Mouse (Mus musculus) megakaryocyte, embryonic 14.5 days (primary cell): ENCODE data around the gene Shank3. TPM values are rescaled to one million over a fixed set of nuclear protein-coding genes. Genes with fewer than 3 reads are reported as not detected.

ENCODE experiments used
- H3K27me3 ChIP-seq: replicated peaks from 2 replicates; pipeline ENCODE3; 2012; ENCODE audit warnings: inconsistent platforms
- H3K36me3 ChIP-seq: replicated peaks from 2 replicates; pipeline ENCODE3; 2012; ENCODE audit warnings: low read length, inconsistent platforms, mixed read lengths
- H3K4me1 ChIP-seq: 2 replicates; pipeline ENCODE4 v1.6.1; 2012; ENCODE audit warnings: inconsistent platforms
- H3K4me3 ChIP-seq: replicated peaks from 2 replicates; pipeline ENCODE3; 2012; ENCODE audit warnings: moderate library complexity, mild to moderate bottlenecking, inconsistent platforms
- H3K9me3 ChIP-seq: 2 replicates; pipeline ENCODE4 v1.6.1; 2012; ENCODE audit warnings: inconsistent platforms
- FLI1 ChIP-seq: IDR thresholded peaks from 2 replicates; pipeline ENCODE4 v1.6.1; 2012; ENCODE audit warnings: low read length, inconsistent platforms, mixed read lengths
- GATA1 ChIP-seq: IDR thresholded peaks from 3 replicates; pipeline ENCODE4 v1.6.1; 2012; ENCODE audit warnings: mixed read lengths, low read length, inconsistent platforms, borderline replicate concordance
- polyA plus RNA-seq: library from polyadenylated mRNA; stranded (reverse); fragments of >175 nt; gene quantifications from 2 replicates; pipeline ENCODE4 v1.2.3, GENCODE M21; 2012; ENCODE audit warnings: low replicate concordance; ENCODE audit not compliant: insufficient read depth

The Shank3 gene
- polyA plus RNA-seq, result 37.4 and 85.0 TPM in 2 replicates

DNA sequence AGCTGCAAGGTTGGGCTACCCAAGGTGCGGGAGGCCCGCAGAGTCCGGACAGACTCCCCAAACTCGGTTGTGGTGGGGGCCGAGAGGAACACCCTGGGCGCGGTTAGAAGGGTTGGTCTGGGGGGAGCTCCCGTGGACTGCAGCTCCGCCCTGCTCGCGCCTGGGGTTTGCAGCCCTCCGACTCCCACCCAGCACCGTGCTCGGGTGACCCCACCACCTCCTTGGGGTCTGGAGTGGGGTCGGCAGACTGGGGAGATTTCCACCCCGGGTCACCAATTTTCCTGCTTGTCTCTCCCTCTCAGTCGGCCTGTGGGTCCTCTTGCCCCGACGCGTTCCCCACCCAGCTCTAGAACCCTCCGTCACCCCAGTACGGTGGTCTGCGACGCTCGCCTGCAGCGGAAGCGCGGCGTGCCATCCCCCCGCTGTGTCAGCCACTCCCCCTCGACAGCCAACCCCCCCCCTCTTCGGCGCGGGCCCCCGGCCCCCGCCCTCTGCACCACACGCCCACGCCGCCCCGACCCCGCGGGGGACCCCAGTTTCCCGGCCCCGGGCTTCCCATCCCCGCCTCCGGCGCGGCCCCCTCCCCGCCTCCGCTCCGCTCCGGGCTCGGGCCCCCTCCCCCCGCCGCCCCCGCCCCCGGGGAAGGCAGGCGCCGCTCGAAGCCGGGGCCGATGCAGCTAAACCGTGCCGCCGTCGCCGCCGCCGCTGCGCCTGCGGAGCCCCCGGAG, at the start of gene Shank3:
Shank3 (plus strand) TSS at position 663 of the 728 bp plus-strand sequence.
- TF ChIP-seq FLI1 (no peak), GATA1 (no peak)
- H3K4me3 ChIP-seq, result peak within 1 kb of the TSS; percentile 96

DNA sequence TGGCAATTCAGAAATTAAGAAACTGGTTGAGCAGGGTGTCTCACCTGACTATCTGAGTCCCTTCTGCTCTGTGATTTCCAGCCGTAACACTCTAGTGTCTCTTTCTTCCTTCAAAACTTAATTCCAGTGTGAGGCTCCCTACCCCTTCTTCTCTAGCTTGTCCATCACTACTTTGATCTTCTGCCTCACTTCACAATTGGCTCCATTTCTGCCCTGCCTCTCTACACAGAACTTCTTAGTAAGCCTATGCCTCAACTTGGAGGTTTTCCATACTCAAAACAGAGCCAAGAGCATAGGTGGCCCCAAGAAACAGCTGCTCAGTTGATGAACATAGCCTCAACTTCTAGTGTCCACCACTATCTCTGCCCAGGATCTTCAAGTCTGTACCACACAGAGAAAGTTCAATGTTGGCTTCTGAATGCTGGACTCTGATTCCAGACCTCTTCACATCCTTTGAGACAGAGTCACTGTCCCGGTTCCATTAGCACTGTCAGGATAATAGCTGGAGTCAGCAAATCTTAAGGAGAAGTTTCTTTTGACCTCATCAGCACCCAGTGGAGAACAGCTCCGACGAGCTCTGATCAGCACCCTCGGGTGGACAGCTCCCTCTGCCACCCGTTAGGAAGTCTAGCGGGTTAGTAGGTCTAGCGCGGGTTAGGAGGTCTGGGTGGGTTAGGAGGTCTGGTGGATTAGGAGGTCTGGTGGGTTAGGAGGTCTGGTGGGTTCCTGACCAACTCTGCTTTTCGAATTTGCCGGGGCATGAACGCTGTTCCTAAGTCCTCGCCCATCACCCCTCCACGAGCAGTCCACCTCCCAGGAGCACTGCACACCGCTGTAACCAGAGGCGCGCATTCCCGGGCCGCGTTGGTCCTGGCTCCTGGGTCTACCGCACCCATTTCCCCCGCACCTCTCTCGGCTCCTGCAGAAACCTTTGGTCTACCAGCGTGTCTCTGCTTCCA, 46.2 kb upstream of the Shank3 start:
- H3K27me3 ChIP-seq, result peaks cover 67% of the 10 kb centered on the region
- TF ChIP-seq FLI1 (no peak), GATA1 (peak; percentile 53; the same call in 1 of the 3 replicates)
- peaks cover 13% of the 10 kb centered on the region for H3K4me1 ChIP-seq
- peak overlapping the region; percentile 83 for H3K4me3 ChIP-seq
- H3K36me3 ChIP-seq, result no peaks in the 10 kb centered on the region
- H3K9me3 ChIP-seq, result no peaks in the 10 kb centered on the region

More for the DNA sequence above, at the start of gene Shank3:
- no peaks in the 10 kb centered on the region for H3K27me3 ChIP-seq
- H3K4me1 ChIP-seq, result peaks cover 66% of the 10 kb centered on the region
- H3K36me3 ChIP-seq, result peaks cover 40% of the 10 kb centered on the region
- no peaks in the 10 kb centered on the region for H3K9me3 ChIP-seq

DNA sequence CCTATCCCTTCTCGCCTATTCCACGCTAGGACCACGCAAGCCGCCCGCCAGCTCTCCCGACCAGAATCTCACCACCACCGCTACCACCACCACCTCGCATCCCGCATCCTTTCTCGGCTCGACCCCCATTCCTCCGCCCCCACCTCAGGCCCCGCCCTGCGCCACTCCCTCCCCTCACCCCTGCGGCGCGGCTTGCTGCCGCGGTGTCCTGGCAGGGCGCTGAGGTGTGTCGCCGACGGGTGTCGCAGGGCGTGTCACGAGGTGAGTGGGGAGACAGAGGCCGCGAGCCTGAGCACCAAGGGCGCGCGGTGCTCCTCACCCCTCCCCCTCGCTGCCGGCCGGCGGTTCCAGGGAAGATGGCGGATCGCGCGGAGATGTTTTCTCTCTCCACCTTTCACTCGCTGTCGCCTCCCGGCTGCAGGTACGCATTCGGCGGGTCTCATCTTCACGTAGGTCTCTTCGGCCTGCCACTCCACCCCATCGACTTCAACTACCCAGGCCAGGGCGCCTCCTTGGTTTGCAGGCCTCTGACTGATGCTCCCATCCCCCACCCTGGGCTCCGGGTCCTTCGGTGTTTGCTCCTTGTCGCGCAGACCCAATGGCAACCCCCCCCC, 45.5 kb upstream of the Shank3 start, which contains the start of gene Mapk8ip2:
Mapk8ip2 (plus strand) TSS at position 49 of the 614 bp plus-strand sequence.
- Histone ChIP-seq H3K4me1 (peaks cover 17% of the 10 kb centered on the region), H3K4me3 (peak within 1 kb of the TSS; percentile 83), H3K36me3 (no peaks in the 10 kb centered on the region), H3K27me3 (peaks cover 74% of the 10 kb centered on the region), H3K9me3 (no peaks in the 10 kb centered on the region)
- TF ChIP-seq GATA1, result no peak
- no peak for TF ChIP-seq FLI1

DNA sequence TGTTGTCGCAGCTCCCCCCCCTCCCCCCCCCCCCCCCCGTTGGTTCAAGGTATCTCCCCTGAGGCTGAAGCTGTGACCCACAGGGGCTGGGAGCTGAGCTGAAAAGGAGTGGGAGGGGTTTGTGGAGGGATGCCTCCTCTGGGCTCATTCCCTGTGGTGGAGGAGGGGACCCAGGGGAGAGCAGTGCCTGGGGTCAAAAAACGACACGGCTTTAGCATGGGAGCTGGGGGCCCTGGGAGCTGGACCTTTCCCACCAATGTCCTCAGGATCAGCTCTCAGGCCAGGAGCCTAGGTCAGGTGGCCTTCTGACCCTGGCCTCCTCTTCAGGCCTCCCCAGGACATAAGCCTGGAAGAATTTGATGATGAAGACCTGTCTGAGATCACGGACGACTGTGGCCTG, 44.6 kb upstream of the Shank3 start:
- Histone ChIP-seq H3K9me3 (no peaks in the 10 kb centered on the region), H3K36me3 (no peaks in the 10 kb centered on the region), H3K4me3 (no peak overlapping the region), H3K4me1 (peaks cover 20% of the 10 kb centered on the region), H3K27me3 (peaks cover 77% of the 10 kb centered on the region)
- TF ChIP-seq GATA1 (no peak), FLI1 (no peak)

DNA sequence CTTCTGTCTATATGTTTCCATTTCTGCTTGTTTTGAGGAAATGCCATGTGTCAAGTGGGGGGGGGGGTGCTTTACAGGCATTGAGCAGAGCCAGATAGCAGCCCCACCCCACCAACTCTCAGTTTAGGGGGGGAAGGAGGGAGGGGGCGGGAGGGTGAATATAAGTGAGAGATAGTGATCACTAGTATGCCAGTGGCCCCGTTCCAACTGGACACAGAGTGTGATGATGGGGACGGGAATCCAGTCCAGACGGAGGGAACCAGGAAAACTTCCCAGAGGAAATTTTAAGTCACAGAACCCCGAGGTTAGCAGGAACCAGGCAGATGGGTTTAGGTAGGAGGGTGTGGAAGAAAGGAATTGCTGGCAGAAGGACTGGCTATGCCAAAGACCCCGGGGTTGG, 43.8 kb upstream of the Shank3 start:
- TF ChIP-seq FLI1 (no peak), GATA1 (no peak)
- H3K4me3 ChIP-seq, result no peak overlapping the region
- H3K4me1 ChIP-seq, result peaks cover 20% of the 10 kb centered on the region
- no peaks in the 10 kb centered on the region for H3K9me3 ChIP-seq
- H3K36me3 ChIP-seq, result no peaks in the 10 kb centered on the region
- peaks cover 80% of the 10 kb centered on the region for H3K27me3 ChIP-seq

DNA sequence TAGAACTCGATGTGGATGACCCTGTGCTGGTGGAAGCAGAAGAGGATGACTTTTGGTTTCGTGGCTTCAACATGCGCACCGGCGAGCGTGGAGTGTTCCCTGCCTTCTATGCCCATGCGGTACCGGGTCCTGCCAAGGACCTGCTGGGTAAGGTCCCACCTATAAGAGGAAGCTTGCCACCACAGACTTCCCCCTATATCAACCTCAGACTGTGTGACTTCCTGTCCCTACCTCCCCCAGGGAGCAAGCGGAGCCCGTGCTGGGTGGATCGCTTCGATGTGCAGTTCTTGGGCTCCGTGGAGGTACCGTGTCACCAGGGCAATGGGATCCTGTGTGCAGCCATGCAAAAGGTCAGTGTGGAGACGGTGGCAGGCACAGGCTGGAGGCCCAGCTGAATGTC, 40.5 kb upstream of the Shank3 start:
- H3K4me3 ChIP-seq, result no peak overlapping the region
- TF ChIP-seq GATA1 (no peak), FLI1 (no peak)
- H3K27me3 ChIP-seq, result peaks cover 80% of the 10 kb centered on the region
- no peaks in the 10 kb centered on the region for H3K9me3 ChIP-seq
- no peaks in the 10 kb centered on the region for H3K36me3 ChIP-seq
- H3K4me1 ChIP-seq, result peaks cover 18% of the 10 kb centered on the region

DNA sequence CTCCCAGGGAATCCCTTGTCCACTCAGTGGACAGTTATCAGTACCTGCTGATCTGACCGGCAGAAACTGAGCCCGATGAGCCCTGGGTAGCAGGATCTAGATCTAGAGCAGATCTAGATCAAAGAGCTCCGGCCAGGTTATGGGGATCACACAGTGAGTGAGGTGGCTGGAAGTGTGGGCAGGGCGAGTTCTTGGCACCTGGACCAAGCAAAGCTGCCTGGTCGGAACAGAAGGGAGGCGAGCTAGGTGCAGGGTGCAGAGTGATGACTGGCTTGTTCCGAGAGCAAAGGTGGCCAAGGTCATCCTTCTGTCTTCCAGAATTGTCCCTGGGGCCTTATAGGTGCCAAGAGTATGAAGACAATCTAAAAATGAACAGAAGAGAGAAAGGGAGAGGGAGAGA, 39.6 kb upstream of the Shank3 start:
- Histone ChIP-seq H3K9me3 (no peaks in the 10 kb centered on the region), H3K27me3 (peaks cover 75% of the 10 kb centered on the region), H3K36me3 (no peaks in the 10 kb centered on the region), H3K4me1 (peaks cover 12% of the 10 kb centered on the region), H3K4me3 (no peak overlapping the region)
- TF ChIP-seq FLI1 (no peak), GATA1 (no peak)

DNA sequence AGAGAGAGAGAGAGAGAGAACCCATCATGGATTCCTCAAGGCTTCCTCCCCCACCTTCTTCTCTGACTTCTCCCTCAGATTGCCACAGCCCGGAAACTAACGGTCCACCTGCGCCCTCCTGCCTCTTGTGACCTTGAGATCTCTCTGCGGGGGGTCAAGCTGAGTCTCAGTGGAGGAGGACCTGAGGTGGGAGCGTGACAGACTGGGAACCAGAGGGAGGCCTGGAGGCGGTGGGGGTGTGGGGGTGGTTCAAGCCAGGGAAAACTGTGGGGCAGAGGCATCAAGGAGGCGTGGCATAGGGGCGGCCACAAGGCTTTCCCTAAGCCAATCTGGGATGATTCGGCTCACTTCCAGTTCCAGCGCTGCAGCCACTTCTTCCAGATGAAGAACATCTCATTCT, 39.1 kb upstream of the Shank3 start:
- Histone ChIP-seq H3K36me3 (no peaks in the 10 kb centered on the region), H3K9me3 (no peaks in the 10 kb centered on the region), H3K27me3 (peaks cover 70% of the 10 kb centered on the region), H3K4me3 (no peak overlapping the region), H3K4me1 (peaks cover 12% of the 10 kb centered on the region)
- TF ChIP-seq FLI1, result no peak
- TF ChIP-seq GATA1, result no peak

DNA sequence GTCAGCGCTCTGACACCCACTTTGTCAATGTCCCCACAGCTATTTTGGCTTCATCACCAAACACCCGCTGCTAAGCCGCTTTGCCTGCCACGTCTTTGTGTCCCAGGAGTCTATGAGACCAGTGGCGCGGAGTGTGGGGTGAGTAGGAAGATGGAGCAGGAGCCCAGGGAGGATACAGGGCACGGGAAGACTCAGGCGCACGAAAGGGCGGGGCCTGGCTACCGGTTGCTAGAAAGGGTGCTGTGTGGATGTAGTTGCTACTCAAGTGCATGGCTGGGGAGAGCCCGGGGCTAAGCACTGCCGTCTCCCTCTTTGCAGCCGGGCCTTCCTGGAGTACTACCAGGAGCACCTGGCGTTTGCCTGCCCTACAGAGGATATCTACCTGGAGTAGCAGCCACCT, 38.1 kb upstream of the Shank3 start:
- TF ChIP-seq GATA1 (no peak), FLI1 (no peak)
- Histone ChIP-seq H3K4me1 (peaks cover 12% of the 10 kb centered on the region), H3K4me3 (no peak overlapping the region), H3K27me3 (peaks cover 61% of the 10 kb centered on the region), H3K9me3 (no peaks in the 10 kb centered on the region), H3K36me3 (no peaks in the 10 kb centered on the region)
